Mouse (Mus musculus): ENCODE measurements around the gene Slc7a1. TPM values are rescaled to one million over a fixed set of nuclear protein-coding genes. Genes with fewer than 3 reads are reported as not detected.

Slc7a1 gene
- polyA plus RNA-seq, 1 experiment, result 51.4 TPM

DNA sequence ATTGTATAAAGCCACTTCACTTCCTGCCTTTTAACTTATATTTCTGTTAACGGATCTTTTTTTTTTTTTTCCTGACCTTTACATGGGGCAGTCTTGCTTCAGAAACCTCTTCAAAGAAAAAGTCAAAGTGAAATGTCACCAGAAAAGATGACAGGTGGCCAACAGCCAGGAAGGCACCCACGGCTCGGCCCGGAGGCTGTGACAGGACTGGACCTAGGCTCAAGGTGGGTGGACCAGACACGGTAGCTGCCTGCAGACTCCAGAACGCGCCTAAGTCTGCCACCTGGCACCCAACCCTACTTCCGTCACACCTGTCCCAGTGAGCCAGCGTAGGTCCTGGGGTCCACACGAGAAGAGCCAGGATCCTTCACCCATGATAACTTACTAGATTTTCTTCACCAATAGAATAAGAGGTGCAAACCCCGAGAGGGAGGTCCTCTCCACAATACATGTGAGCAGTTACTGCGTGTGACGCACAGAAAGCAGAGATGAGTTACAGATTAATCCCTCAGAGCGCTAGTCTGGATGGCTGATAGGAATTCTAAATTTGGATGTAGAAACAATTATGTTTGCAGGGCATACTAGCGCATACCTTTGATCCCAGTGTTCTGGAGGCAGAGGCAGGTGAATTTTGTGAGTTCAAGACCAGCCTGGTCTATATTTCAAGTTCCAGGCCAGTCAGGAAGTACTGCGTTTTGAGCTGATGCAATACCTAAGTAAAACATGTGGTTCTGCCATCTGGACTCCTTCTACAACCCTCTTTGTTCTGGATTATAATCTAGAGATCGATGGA is 22.1 kb downstream of the Slc7a1 start:
- Histone ChIP-seq H3K4me3 (no peak overlapping the region), H3K27me3 (ENCODE audit: control insufficient read depth, insufficient read depth, insufficient read length) (no peaks in the 10 kb centered on the region), H3K4me2 (ENCODE audit: low read depth) (no peak overlapping the region), H3K79me2 (ENCODE audit: control insufficient read depth, insufficient read depth) (peaks cover 94% of the 10 kb centered on the region), H3ac (ENCODE audit: control insufficient read depth, insufficient read length) (no peak overlapping the region), H3K36me3 (ENCODE audit: control insufficient read depth, insufficient read depth) (peaks cover 18% of the 10 kb centered on the region)
- TF ChIP-seq USF1 (IDR thresholded peaks at IDR 0.05; ENCODE audit: low read depth) (no peak), REST (IDR thresholded peaks at IDR 0.05; ENCODE audit: insufficient read depth, insufficient read length) (no peak), TCF12 (IDR thresholded peaks at IDR 0.05; ENCODE audit: insufficient read depth, poor library complexity, severe bottlenecking) (no peak), MYOG (IDR thresholded peaks at IDR 0.05; ENCODE audit: control insufficient read depth in 1 of 3, insufficient read depth in 1 of 3, insufficient read length in 2 of 3, low read depth in 2 of 3) (no peak)

- peaks cover 13% of the 10 kb centered on the region for H3K36me3 ChIP-seq (ENCODE audit: control insufficient read depth, insufficient read depth)
- no peak overlapping the region for H3K4me2 ChIP-seq (ENCODE audit: low read depth)
- no peaks in the 10 kb centered on the region for H3K27me3 ChIP-seq (ENCODE audit: control insufficient read depth, insufficient read depth, insufficient read length)
- no peak overlapping the region for H3K4me3 ChIP-seq
- H3ac ChIP-seq (ENCODE audit: control insufficient read depth, insufficient read length), result no peak overlapping the region
- peaks cover 94% of the 10 kb centered on the region for H3K79me2 ChIP-seq (ENCODE audit: control insufficient read depth, insufficient read depth)
- TF ChIP-seq POLR2AphosphoS2 (IDR thresholded peaks at IDR 0.05; ENCODE audit: insufficient read length, low read depth) (no peak), USF1 (IDR thresholded peaks at IDR 0.05; ENCODE audit: low read depth) (no peak), TCF12 (IDR thresholded peaks at IDR 0.05; ENCODE audit: insufficient read depth, poor library complexity, severe bottlenecking) (no peak), E2F4 (IDR thresholded peaks at IDR 0.05; ENCODE audit: insufficient read depth) (no peak), TCF3 (IDR thresholded peaks at IDR 0.05; ENCODE audit: insufficient read length, low read depth) (no peak), POLR2A (IDR thresholded peaks at IDR 0.05; ENCODE audit: insufficient read length, low read depth) (no peak), MAX (IDR thresholded peaks at IDR 0.05; ENCODE audit: low read depth) (no peak), MYOD1 (IDR thresholded peaks at IDR 0.05; ENCODE audit: control insufficient read depth in 1 of 3, insufficient read length in 2 of 3, low read depth in 2 of 3) (no peak), SRF (IDR thresholded peaks at IDR 0.05; ENCODE audit: control insufficient read depth, insufficient read length, low read depth) (no peak), REST (IDR thresholded peaks at IDR 0.05; ENCODE audit: insufficient read depth, insufficient read length) (no peak), CEBPB (IDR thresholded peaks at IDR 0.05; ENCODE audit: insufficient read depth, poor library complexity, severe bottlenecking) (no peak), MYOG (IDR thresholded peaks at IDR 0.05; ENCODE audit: control insufficient read depth in 1 of 3, insufficient read depth in 1 of 3, insufficient read length in 2 of 3, low read depth in 2 of 3) (no peak)
These were observed 23.3 kb downstream of the Slc7a1 start for GRCm38 (mm10) chr5:148376358-148376757.

GRCm38 (mm10) chr5:148375480-148375879 is 24.2 kb downstream of the Slc7a1 start:
- Histone ChIP-seq H3K79me2 (ENCODE audit: control insufficient read depth, insufficient read depth) (peaks cover 97% of the 10 kb centered on the region), H3K4me3 (no peak overlapping the region), H3K27me3 (ENCODE audit: control insufficient read depth, insufficient read depth, insufficient read length) (no peaks in the 10 kb centered on the region), H3ac (ENCODE audit: control insufficient read depth, insufficient read length) (no peak overlapping the region), H3K4me2 (ENCODE audit: low read depth) (no peak overlapping the region), H3K36me3 (ENCODE audit: control insufficient read depth, insufficient read depth) (peaks cover 13% of the 10 kb centered on the region)
- TF ChIP-seq E2F4 (IDR thresholded peaks at IDR 0.05; ENCODE audit: insufficient read depth) (no peak), POLR2A (IDR thresholded peaks at IDR 0.05; ENCODE audit: insufficient read length, low read depth) (no peak)

- Histone ChIP-seq H3K36me3 (ENCODE audit: control insufficient read depth, insufficient read depth) (peaks cover 28% of the 10 kb centered on the region), H3ac (ENCODE audit: control insufficient read depth, insufficient read length) (no peak overlapping the region), H3K4me3 (no peak overlapping the region), H3K27me3 (ENCODE audit: control insufficient read depth, insufficient read depth, insufficient read length) (no peaks in the 10 kb centered on the region), H3K4me2 (ENCODE audit: low read depth) (no peak overlapping the region), H3K79me2 (ENCODE audit: control insufficient read depth, insufficient read depth) (peaks cover 100% of the 10 kb centered on the region)
- TF ChIP-seq POLR2A (IDR thresholded peaks at IDR 0.05; ENCODE audit: insufficient read length, low read depth), result no peak
These were observed 26.5 kb downstream of the Slc7a1 start for GRCm38 (mm10) chr5:148373092-148373685.

GRCm38 (mm10) chr5:148372005-148372917 is 27.4 kb downstream of the Slc7a1 start:
- Histone ChIP-seq H3ac (ENCODE audit: control insufficient read depth, insufficient read length) (no peak overlapping the region), H3K4me3 (no peak overlapping the region), H3K79me2 (ENCODE audit: control insufficient read depth, insufficient read depth) (peaks cover 100% of the 10 kb centered on the region), H3K36me3 (ENCODE audit: control insufficient read depth, insufficient read depth) (peaks cover 29% of the 10 kb centered on the region), H3K27me3 (ENCODE audit: control insufficient read depth, insufficient read depth, insufficient read length) (no peaks in the 10 kb centered on the region), H3K4me2 (ENCODE audit: low read depth) (no peak overlapping the region)
- TF ChIP-seq POLR2AphosphoS2 (IDR thresholded peaks at IDR 0.05; ENCODE audit: insufficient read length, low read depth) (peak; percentile 55), TCF3 (IDR thresholded peaks at IDR 0.05; ENCODE audit: insufficient read length, low read depth) (no peak), MAX (IDR thresholded peaks at IDR 0.05; ENCODE audit: low read depth) (no peak), SRF (IDR thresholded peaks at IDR 0.05; ENCODE audit: control insufficient read depth, insufficient read length, low read depth) (no peak), REST (IDR thresholded peaks at IDR 0.05; ENCODE audit: insufficient read depth, insufficient read length) (no peak)

Measured in myocyte (in vitro differentiated cells).